Mouse (Mus musculus) erythroblast, embryonic 14.5 days (primary cell): Measurements from ENCODE around the gene Clpx. TPM values are rescaled to one million over a fixed set of nuclear protein-coding genes. Genes with fewer than 3 reads are reported as not detected.
A peak's percentile ranks its signal among the peaks of the same experiment; 100 is the strongest.

Experiments used
- H3K27me3 ChIP-seq: 2 replicates; pipeline ENCODE4 v1.6.1; 2012; ENCODE audit warnings: inconsistent platforms; ENCODE audit not compliant: control insufficient read depth
- H3K36me3 ChIP-seq: 2 replicates; pipeline ENCODE4 v1.6.1; 2012; ENCODE audit warnings: mild to moderate bottlenecking, inconsistent platforms; ENCODE audit not compliant: control insufficient read depth
- H3K4me1 ChIP-seq: 2 replicates; pipeline ENCODE4 v1.6.1; 2012; ENCODE audit warnings: inconsistent platforms; ENCODE audit not compliant: control insufficient read depth
- H3K4me3 ChIP-seq: replicated peaks from 2 replicates; pipeline ENCODE3; 2012; ENCODE audit warnings: moderate library complexity, mild to moderate bottlenecking, inconsistent platforms
- H3K9me3 ChIP-seq: 2 replicates; pipeline ENCODE4 v1.6.1; 2012; ENCODE audit warnings: low read length, inconsistent platforms, mixed read lengths; ENCODE audit not compliant: control insufficient read depth
- GATA1 ChIP-seq: IDR thresholded peaks from 2 replicates; pipeline ENCODE4 v1.6.1; 2012; ENCODE audit warnings: low read length, inconsistent platforms, mixed read lengths
- TAL1 ChIP-seq: IDR thresholded peaks from 3 replicates; pipeline ENCODE4 v1.6.1; 2012; ENCODE audit warnings: low read length, inconsistent platforms, mixed read lengths
- polyA plus RNA-seq: library from polyadenylated mRNA; stranded (reverse); fragments of >175 nt; gene quantifications from 2 replicates; pipeline ENCODE4 v1.2.3, GENCODE M21; 2012

Clpx gene
- polyA plus RNA-seq, 1 experiment = 1.1 TPM

- Histone ChIP-seq H3K36me3 (peaks cover 77% of the 10 kb centered on the region), H3K9me3 (no peaks in the 10 kb centered on the region), H3K4me1 (peaks cover 22% of the 10 kb centered on the region), H3K4me3 (no peak overlapping the region), H3K27me3 (no peaks in the 10 kb centered on the region)
- TF ChIP-seq TAL1 (no peak), GATA1 (no peak)
Observed at GRCm38 (mm10) chr9:65356561-65356960, 62.5 kb downstream of the Clpx start.

- H3K36me3 ChIP-seq = peaks cover 81% of the 10 kb centered on the region
- TF ChIP-seq GATA1 = no peak
- TF ChIP-seq TAL1 = no peak
- peaks cover 22% of the 10 kb centered on the region for H3K4me1 ChIP-seq
- no peaks in the 10 kb centered on the region for H3K27me3 ChIP-seq
- H3K9me3 ChIP-seq = no peaks in the 10 kb centered on the region
- H3K4me3 ChIP-seq = no peak overlapping the region
Observed at GRCm38 (mm10) chr9:65356971-65357370, 62.9 kb downstream of the Clpx start.

GRCm38 (mm10) chr9:65358956-65359480 lies 65.0 kb downstream of the Clpx start:
- no peaks in the 10 kb centered on the region for H3K27me3 ChIP-seq
- TF ChIP-seq TAL1 = peak; percentile 72
- TF ChIP-seq GATA1 = no peak
- peaks cover 83% of the 10 kb centered on the region for H3K36me3 ChIP-seq
- H3K4me3 ChIP-seq = no peak overlapping the region
- H3K4me1 ChIP-seq = peaks cover 19% of the 10 kb centered on the region
- no peaks in the 10 kb centered on the region for H3K9me3 ChIP-seq

GRCm38 (mm10) chr9:65360641-65361448 lies 66.8 kb downstream of the Clpx start, which contains the start of gene Ubap1l:
Ubap1l (plus strand) TSS chr9:65361041.
- Histone ChIP-seq H3K36me3 (peaks cover 73% of the 10 kb centered on the region), H3K27me3 (no peaks in the 10 kb centered on the region), H3K4me1 (peaks cover 19% of the 10 kb centered on the region), H3K9me3 (no peaks in the 10 kb centered on the region), H3K4me3 (no peak within 1 kb of the TSS)
- TF ChIP-seq TAL1 (no peak), GATA1 (no peak)

- no peak for TF ChIP-seq TAL1
- no peak for TF ChIP-seq GATA1
- Histone ChIP-seq H3K27me3 (no peaks in the 10 kb centered on the region), H3K36me3 (peaks cover 45% of the 10 kb centered on the region), H3K4me3 (no peak overlapping the region), H3K4me1 (peaks cover 10% of the 10 kb centered on the region), H3K9me3 (no peaks in the 10 kb centered on the region)
Observed at GRCm38 (mm10) chr9:65363684-65364083, 69.6 kb downstream of the Clpx start.

GRCm38 (mm10) chr9:65365721-65366120 lies 71.7 kb downstream of the Clpx start:
- no peaks in the 10 kb centered on the region for H3K9me3 ChIP-seq
- no peak overlapping the region for H3K4me3 ChIP-seq
- no peak for TF ChIP-seq TAL1
- no peak for TF ChIP-seq GATA1
- no peaks in the 10 kb centered on the region for H3K27me3 ChIP-seq
- peaks cover 30% of the 10 kb centered on the region for H3K36me3 ChIP-seq
- no peaks in the 10 kb centered on the region for H3K4me1 ChIP-seq

GRCm38 (mm10) chr9:65371756-65372155 lies 77.7 kb downstream of the Clpx start:
- Histone ChIP-seq H3K9me3 (no peaks in the 10 kb centered on the region), H3K4me1 (no peaks in the 10 kb centered on the region), H3K4me3 (no peak overlapping the region), H3K27me3 (no peaks in the 10 kb centered on the region), H3K36me3 (peaks cover 7% of the 10 kb centered on the region)
- TF ChIP-seq TAL1 (no peak), GATA1 (no peak)

GRCm38 (mm10) chr9:65372449-65372848 lies 78.4 kb downstream of the Clpx start:
- no peak overlapping the region for H3K4me3 ChIP-seq
- peaks cover 7% of the 10 kb centered on the region for H3K36me3 ChIP-seq
- no peaks in the 10 kb centered on the region for H3K9me3 ChIP-seq
- no peak for TF ChIP-seq TAL1
- TF ChIP-seq GATA1 = no peak
- no peaks in the 10 kb centered on the region for H3K4me1 ChIP-seq
- H3K27me3 ChIP-seq = no peaks in the 10 kb centered on the region

- H3K9me3 ChIP-seq = no peaks in the 10 kb centered on the region
- no peaks in the 10 kb centered on the region for H3K27me3 ChIP-seq
- no peak for TF ChIP-seq TAL1
- no peak for TF ChIP-seq GATA1
- H3K4me1 ChIP-seq = no peaks in the 10 kb centered on the region
- H3K4me3 ChIP-seq = no peak overlapping the region
- peaks cover 5% of the 10 kb centered on the region for H3K36me3 ChIP-seq
Observed at GRCm38 (mm10) chr9:65374468-65375162, 80.6 kb downstream of the Clpx start.
